ENCODE assay signal across 8 mouse cellular contexts in genomic region chr12:85486766-85487069, GRCm38 (mm10). TPM values are rescaled to one million over a fixed set of nuclear protein-coding genes. Genes with fewer than 3 reads are reported as not detected.
DNase-seq lines count a peak whose midpoint lies in the region; ATAC-seq and TF ChIP-seq lines count a peak whose summit lies in the region.

No protein-coding gene starts in this region.

- peaks cover 7% of the 10 kb centered on the region; the same call in 1 of the 2 replicates for H3K27me3 ChIP-seq in heart, embryonic 13.5 days (replicated peaks)
- H3K27me3 ChIP-seq in limb, embryonic 12.5 days = 0 out of 2 replicates have a peak, but pooled peaks cover 4% of the 10 kb centered on the region
- H3K27me3 ChIP-seq in myocyte (ENCODE audit: control insufficient read depth, insufficient read depth, insufficient read length) = no peaks in the 10 kb centered on the region

- intact Hi-C loops in left cerebral cortex, adult 2 months (cut with DNase I) = loop anchor here (1.0 to 10.0 kb wide), 7 partner anchors 13 to 332 kb away; partner anchors contain the start of genes Fos, Rps6kl1 and Tmed10
- intact Hi-C loops in left cerebral cortex, postnatal 36 days (cut with DNase I) = loop anchor here (1.0 kb wide), 3 partner anchors 14 to 140 kb away; no protein-coding TSS in a partner anchor

- H3K4me1 ChIP-seq in heart, embryonic 13.5 days = peaks cover 30% of the 10 kb centered on the region
- peaks cover 24% of the 10 kb centered on the region for H3K4me1 ChIP-seq in limb, embryonic 12.5 days (replicated peaks)

- H3K9me3 ChIP-seq in heart, embryonic 13.5 days = no peaks in the 10 kb centered on the region
- H3K9me3 ChIP-seq in limb, embryonic 12.5 days = no peaks in the 10 kb centered on the region

- DNase-seq in left cerebral cortex, adult 2 months (ENCODE audit: extremely low spot score in 1 of 2, low spot score in 2 of 2) = no peak
- DNase-seq in left cerebral cortex, postnatal 36 days (ENCODE audit: low spot score in 2 of 2) = no peak
- peak; percentile 57 for DNase-seq in adrenal gland, postnatal 14 days
- DNase-seq in layer of hippocampus, adult 11-12 months (ENCODE audit: low spot score) = no peak
- DNase-seq in spleen, adult 12 weeks (ENCODE audit: low spot score) = no peak

- H3K79me2 ChIP-seq in myocyte (ENCODE audit: control insufficient read depth, insufficient read depth) = no peaks in the 10 kb centered on the region

- H3K9ac ChIP-seq in heart, embryonic 13.5 days = peak overlapping the region; percentile 82
- H3K9ac ChIP-seq in limb, embryonic 12.5 days (replicated peaks) = 0 out of 2 replicates have a peak overlapping the region, but pooled peaks have one; percentile 45

- 2% methylated on average over 20 of the region's 20 CpGs for WGBS in heart, embryonic 13.5 days
- WGBS in limb, embryonic 12.5 days = under 1% methylated on average over 20 of the region's 20 CpGs

- no peak for TF ChIP-seq POLR2A in myocyte (IDR thresholded peaks at IDR 0.05; ENCODE audit: insufficient read length, low read depth)

- H3K4me3 ChIP-seq in left cerebral cortex, adult 2 months = peak overlapping the region; percentile 68
- peak overlapping the region; percentile 71 for H3K4me3 ChIP-seq in heart, embryonic 13.5 days
- peak overlapping the region; percentile 51 for H3K4me3 ChIP-seq in limb, embryonic 12.5 days (replicated peaks)
- H3K4me3 ChIP-seq in myocyte = peak overlapping the region; percentile 42

- H3ac ChIP-seq in myocyte (ENCODE audit: control insufficient read depth, insufficient read length) = no peak overlapping the region

- TF ChIP-seq CTCF in left cerebral cortex, adult 2 months (IDR thresholded peaks at IDR 0.05) = no peak

- peak overlapping the region; percentile 97 for H3K27ac ChIP-seq in left cerebral cortex, adult 2 months
- H3K27ac ChIP-seq in heart, embryonic 13.5 days (replicated peaks) = 0 out of 2 replicates have a peak overlapping the region, but pooled peaks have one; percentile 64
- no peak overlapping the region for H3K27ac ChIP-seq in limb, embryonic 12.5 days

- no peaks in the 10 kb centered on the region for H3K36me3 ChIP-seq in heart, embryonic 13.5 days
- H3K36me3 ChIP-seq in limb, embryonic 12.5 days = no peaks in the 10 kb centered on the region
- no peaks in the 10 kb centered on the region for H3K36me3 ChIP-seq in myocyte (ENCODE audit: control insufficient read depth, insufficient read depth)

- ATAC-seq in heart, embryonic 13.5 days (ENCODE audit: extremely low read depth, insufficient number of reproducible peaks, low FRiP score, low TSS enrichment) = no peak
- no peak for ATAC-seq in limb, embryonic 12.5 days (ENCODE audit: insufficient number of reproducible peaks, insufficient read depth, low FRiP score, low TSS enrichment, low read depth)

- peak overlapping the region; percentile 95 for H3K4me2 ChIP-seq in heart, embryonic 13.5 days
- peak overlapping the region; percentile 88 for H3K4me2 ChIP-seq in limb, embryonic 12.5 days
- H3K4me2 ChIP-seq in myocyte (ENCODE audit: low read depth) = peak overlapping the region; percentile 99

TF ChIP-seq in myocyte, 11 proteins besides CTCF, POLR2A, EP300 and RAD21:
- no peak for TF ChIP-seq MYOD1 (IDR thresholded peaks at IDR 0.05; ENCODE audit: control insufficient read depth in 1 of 3, insufficient read length in 2 of 3, low read depth in 2 of 3)
- no peak for TF ChIP-seq SRF (IDR thresholded peaks at IDR 0.05; ENCODE audit: control insufficient read depth, insufficient read length, low read depth)
- TF ChIP-seq E2F4 (IDR thresholded peaks at IDR 0.05; ENCODE audit: insufficient read depth) = no peak
- TF ChIP-seq USF1 (IDR thresholded peaks at IDR 0.05; ENCODE audit: low read depth) = no peak
- TF ChIP-seq REST (IDR thresholded peaks at IDR 0.05; ENCODE audit: insufficient read depth, insufficient read length) = no peak
- no peak for TF ChIP-seq POLR2AphosphoS2 (IDR thresholded peaks at IDR 0.05; ENCODE audit: insufficient read length, low read depth)
- TF ChIP-seq MAX (IDR thresholded peaks at IDR 0.05; ENCODE audit: low read depth) = no peak
- TF ChIP-seq CEBPB (IDR thresholded peaks at IDR 0.05; ENCODE audit: insufficient read depth, poor library complexity, severe bottlenecking) = no peak
- no peak for TF ChIP-seq TCF3 (IDR thresholded peaks at IDR 0.05; ENCODE audit: insufficient read length, low read depth)
- TF ChIP-seq MYOG (IDR thresholded peaks at IDR 0.05; ENCODE audit: control insufficient read depth in 1 of 3, insufficient read depth in 1 of 3, insufficient read length in 2 of 3, low read depth in 2 of 3) = no peak
- TF ChIP-seq TCF12 (IDR thresholded peaks at IDR 0.05; ENCODE audit: insufficient read depth, poor library complexity, severe bottlenecking) = no peak

RNA-seq across cellular contexts. Expression of gene Fos, which starts 13.0 kb away (rescaled TPM):
- 10 to 100 TPM; 56.9 to 88.9 TPM for total RNA-seq in left cerebral cortex, adult 2 months (2021)
- total RNA-seq in left cerebral cortex, postnatal 36 days (2021) = 10 to 100 TPM; 21.9 to 74.3 TPM
- total RNA-seq in adrenal gland, postnatal 14 days (2021) = 11.8 and 39.6 TPM in 2 replicates
- 5.1 and 5.4 TPM in 2 replicates for polyA plus RNA-seq in heart, embryonic 13.5 days (2015; fragmentation: Nextera tagmentation; extraction: Ambion mirVana)
- polyA plus RNA-seq in limb, embryonic 12.5 days (2016; fragmentation: Nextera tagmentation; extraction: Ambion mirVana) = 2.0 and 2.7 TPM in 2 replicates
- polyA plus RNA-seq in myocyte (2012; fragmentation: generic; extraction: Trizol) = 3.1 TPM
